Mouse (Mus musculus): ENCODE results near the gene Itgbl1.
"Not testable (repeated sequence)": the region's sequence is repeated elsewhere in the genome, so short reads cannot be mapped to it uniquely, and the experiment has no call there.

Itgbl1 gene

GRCm38 (mm10) chr14:123659921-123660385 lies at the start of gene Itgbl1:
Itgbl1 (plus strand) TSS chr14:123659971.
- peak; percentile 14 for DNase-seq

DNA sequence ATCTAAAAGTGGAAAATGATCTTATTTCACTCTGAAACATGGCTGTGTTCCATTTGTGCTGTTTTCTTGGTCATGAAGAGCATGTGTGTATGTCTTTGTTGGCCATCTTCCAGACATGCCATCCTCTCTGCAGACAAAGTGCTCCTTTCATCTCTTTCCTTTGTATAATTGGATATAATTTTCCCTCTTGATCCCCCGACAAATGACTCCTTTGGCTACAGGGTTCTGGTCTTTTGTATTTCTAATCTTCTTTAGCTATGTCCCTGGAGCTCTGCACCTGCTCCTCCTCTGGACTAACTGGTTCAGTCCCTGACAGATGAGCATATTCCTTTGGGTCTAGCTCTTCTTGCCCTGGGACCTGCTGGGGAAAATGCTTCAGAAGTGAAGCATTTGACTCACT lies 36.8 kb upstream of the Itgbl1 start:
- peak; percentile 76 for DNase-seq

DNA sequence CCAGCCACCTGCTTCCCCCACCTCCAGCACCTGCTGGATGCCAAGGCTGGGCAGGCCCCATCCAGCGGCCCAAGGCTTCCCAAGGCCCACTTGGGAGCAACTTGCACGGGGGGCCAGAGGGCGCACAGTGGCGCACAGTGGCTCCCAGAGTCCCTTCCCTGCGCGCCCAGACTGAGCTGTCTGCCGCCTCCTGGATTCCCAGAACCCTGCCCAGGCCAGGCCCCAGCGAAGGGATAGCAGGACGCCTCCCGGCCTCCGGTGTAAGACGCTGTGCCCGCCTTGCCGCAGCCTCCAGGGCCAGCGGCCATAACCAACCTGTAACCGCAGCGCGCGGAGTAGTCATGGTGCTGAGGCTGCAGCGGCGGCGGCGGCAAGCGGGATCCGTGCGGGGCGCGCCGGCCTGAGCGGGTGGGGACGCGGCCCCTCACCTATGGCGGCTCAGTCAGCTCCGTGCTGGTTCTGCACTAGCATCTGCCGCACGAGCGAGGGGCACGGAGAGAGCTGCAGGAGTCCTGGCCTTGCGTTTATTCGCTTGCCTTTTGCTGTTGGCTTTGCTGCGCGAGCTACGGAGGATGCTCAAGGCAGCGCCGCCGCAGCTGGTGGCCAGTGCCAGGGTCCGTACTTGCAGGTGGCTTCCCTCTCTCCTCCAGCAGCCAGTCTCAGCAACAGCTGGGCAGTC lies 33.1 kb upstream of the Itgbl1 start, which contains the start of gene Nalcn:
TSS of gene Nalcn (minus strand) at position 644 of the 679 bp plus-strand sequence.
- DNase-seq: peak; percentile 71

DNA sequence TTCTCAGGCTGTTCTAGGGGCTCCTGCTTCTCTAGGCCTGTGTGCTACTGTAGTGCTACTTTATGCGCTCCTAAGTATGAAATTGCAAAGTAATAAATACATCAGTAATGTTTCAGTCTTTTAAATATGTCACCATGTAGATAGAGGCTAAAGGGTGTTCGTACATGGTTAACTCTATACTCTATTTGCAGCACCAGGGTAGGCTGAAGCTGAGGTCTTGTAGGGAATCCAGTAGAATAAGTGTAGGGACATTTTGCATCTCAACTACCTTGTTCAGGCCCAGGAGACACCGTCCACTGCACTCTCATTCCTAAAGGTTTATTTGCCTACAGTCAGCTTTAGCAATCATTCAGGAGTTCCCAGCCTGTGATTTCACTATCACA lies 32.6 kb upstream of the Itgbl1 start:
- no peak for DNase-seq

GRCm38 (mm10) chr14:123661091-123661491 lies 1.3 kb downstream of the Itgbl1 start:
- peak; percentile 68 for DNase-seq

GRCm38 (mm10) chr14:123662386-123662785 lies 2.6 kb downstream of the Itgbl1 start:
- no peak for DNase-seq

- no peak for DNase-seq
Measured at GRCm38 (mm10) chr14:123663206-123663605, 3.4 kb downstream of the Itgbl1 start.

DNA sequence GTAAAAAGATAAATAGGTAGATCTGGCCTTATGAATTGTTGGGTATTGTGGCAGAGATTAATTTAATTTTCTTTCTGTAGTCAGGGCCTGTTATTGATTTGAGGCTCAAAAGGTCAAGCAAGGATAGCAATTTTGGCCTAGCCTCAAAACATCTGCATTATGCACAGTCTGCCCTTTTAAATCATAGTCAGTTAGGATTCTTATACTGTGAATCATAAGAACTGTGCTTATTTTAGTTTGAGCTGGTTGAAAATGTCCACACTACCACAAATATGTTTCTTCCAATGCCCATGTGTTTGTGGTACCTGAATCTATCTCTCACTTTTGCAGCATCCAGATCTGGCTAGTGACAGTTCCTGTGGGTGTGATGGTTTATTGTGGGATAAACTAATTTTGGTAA lies 4.7 kb downstream of the Itgbl1 start:
- DNase-seq: no peak

- not testable (repeated sequence) for DNase-seq
Measured at GRCm38 (mm10) chr14:123671076-123671475, 11.3 kb downstream of the Itgbl1 start.

GRCm38 (mm10) chr14:123678091-123678490 lies 18.3 kb downstream of the Itgbl1 start:
- DNase-seq: no peak

DNA sequence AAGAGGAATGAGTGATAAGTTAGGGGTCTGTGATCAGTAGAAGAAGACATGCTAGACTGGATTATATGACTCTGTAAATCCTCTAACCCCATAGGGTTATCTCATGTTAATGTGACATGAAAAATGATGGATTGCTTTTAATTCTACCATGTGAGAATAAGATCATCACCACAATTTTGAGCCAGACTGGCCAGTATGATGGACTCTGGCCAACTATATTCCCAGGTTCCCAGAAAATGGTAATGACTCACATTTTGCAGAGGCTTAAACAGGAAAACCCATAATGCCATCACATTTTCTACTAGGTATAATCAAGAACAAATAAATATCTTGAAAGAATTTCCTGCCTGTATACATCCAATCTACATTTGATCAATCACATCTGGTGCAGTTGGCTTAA lies 55.0 kb downstream of the Itgbl1 start:
- DNase-seq: no peak

DNA sequence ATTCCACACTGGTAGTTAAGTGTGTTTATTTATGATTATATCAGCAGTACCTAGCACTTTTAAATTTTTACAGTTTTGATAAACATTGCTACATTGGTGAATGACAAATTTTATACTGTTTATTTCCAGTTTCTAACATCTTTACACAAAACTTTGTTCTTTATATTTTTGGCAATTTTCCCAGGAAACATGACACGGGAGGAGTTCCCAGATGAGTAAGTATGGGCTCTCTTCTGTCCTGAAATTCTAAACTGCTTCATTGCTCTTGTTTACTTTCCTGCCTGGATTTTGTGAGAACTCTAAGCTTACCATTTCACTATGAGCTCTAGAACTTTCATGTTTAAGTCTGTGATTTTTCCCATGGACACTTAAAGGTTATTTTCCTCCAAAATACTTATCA lies 82.3 kb downstream of the Itgbl1 start:
- DNase-seq: no peak

- no peak for DNase-seq
Measured at GRCm38 (mm10) chr14:123751017-123751416, 91.2 kb downstream of the Itgbl1 start.

GRCm38 (mm10) chr14:123759534-123759933 lies 99.8 kb downstream of the Itgbl1 start:
- no peak for DNase-seq

GRCm38 (mm10) chr14:123760079-123760478 lies 100.3 kb downstream of the Itgbl1 start:
- no peak for DNase-seq

- DNase-seq: no peak
Measured at GRCm38 (mm10) chr14:123801744-123802143, 142.0 kb downstream of the Itgbl1 start.

DNA sequence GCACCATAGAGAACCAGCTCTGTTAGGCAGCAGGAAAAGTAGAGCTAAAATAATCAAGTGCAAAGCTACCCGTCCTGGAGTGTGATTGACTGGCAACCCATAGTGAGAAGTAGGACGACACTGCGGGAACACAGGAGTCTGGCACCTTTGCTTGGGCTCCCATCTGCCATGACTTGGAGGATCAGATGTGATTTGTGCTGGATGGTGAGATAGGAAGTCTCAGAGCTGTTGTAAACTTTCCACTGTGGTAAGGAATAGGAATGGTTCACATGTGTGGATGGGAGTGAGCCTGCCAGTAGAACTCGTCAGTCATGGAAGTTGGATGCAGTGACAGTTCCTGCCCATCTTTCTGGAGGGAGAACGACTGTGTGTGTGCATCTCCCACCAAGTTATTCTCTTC lies 177.9 kb downstream of the Itgbl1 start:
- no peak for DNase-seq

- DNase-seq: peak; percentile 17
Measured at GRCm38 (mm10) chr14:123843675-123844425, 184.1 kb downstream of the Itgbl1 start.

DNA sequence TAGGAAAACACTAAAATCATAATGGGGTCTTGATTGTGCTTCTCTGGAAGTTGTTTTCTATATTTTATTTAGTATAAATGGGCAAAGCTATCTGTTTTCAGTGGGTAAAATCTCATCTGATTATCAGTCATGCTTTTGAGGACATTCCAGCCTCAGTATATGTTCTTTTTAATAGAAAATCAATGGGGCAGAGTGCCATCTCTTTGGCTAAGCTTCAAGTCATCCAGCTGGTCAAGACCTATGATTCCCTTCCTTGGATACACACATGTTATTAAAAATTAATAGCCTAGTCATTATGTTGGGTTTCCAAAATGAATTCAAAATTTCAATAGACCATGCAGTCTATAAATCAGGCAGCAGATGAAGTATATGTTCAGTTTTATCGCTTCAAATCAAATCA lies 204.8 kb downstream of the Itgbl1 start:
- DNase-seq: no peak

GRCm38 (mm10) chr14:123865779-123866726 lies 206.3 kb downstream of the Itgbl1 start:
- peak; percentile 51 for DNase-seq

GRCm38 (mm10) chr14:123927903-123928302 lies 268.1 kb downstream of the Itgbl1 start:
- no peak for DNase-seq

DNA sequence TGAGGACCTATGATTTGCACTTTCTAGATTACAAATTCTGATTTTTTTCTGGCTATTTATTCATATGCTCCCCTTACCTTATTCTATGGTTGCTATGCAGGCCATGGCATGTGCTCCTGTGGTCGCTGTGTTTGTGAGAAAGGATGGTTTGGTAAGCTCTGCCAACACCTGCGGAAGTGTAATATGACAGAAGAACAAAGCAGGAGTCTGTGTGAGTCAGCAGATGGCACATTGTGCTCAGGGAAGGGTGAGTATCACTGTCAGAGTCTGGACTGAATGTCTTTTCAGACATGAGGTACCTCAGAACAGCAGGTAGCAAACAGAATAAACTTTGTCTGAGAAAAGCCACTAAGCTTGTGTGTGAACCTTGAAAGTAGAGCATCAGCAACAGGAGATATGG lies 306.8 kb downstream of the Itgbl1 start:
- peak; percentile 15 for DNase-seq

- no peak for DNase-seq
Measured at GRCm38 (mm10) chr14:123967996-123968395, 308.2 kb downstream of the Itgbl1 start.
